Mouse (Mus musculus) midbrain, embryonic 12.5 days (tissue): ENCODE measurements at regions not wholly inside any gene's neighbourhood (a gene's known extent, or its start where the extent isn't known, plus 50 kb on each side); places are given as distances from the start of the nearest gene placed in this dataset.

ENCODE experiments used
- ATAC-seq: fragments of 200-750 bp; cut with Nextera tagmentation; 2 replicates; pipeline ENCODE4 v1.8.0; 2017; ENCODE audit warnings: low read depth, moderate TSS enrichment, moderate library complexity; ENCODE audit not compliant: low FRiP score
- H3K27ac ChIP-seq: fragments of 300-500 bp; sonication (generic); replicated peaks from 2 replicates; pipeline ENCODE4 v1.5.1; 2016; ENCODE audit warnings: mild to moderate bottlenecking
- H3K27me3 ChIP-seq: fragments of 300-500 bp; sonication (generic); 2 replicates; pipeline ENCODE4 v1.6.1; 2016; ENCODE audit warnings: mild to moderate bottlenecking
- H3K36me3 ChIP-seq: fragments of 300-500 bp; sonication (generic); 2 replicates; pipeline ENCODE4 v1.6.1; 2016
- H3K4me1 ChIP-seq: fragments of 300-500 bp; sonication (generic); 2 replicates; pipeline ENCODE4 v1.6.1; 2016
- H3K4me2 ChIP-seq: fragments of 300-500 bp; sonication (generic); replicated peaks from 2 replicates; pipeline ENCODE4 v1.6.1; 2016; ENCODE audit warnings: mild to moderate bottlenecking, moderate library complexity
- H3K4me3 ChIP-seq: fragments of 300-500 bp; sonication (generic); 2 replicates; pipeline ENCODE4 v1.5.1; 2016; ENCODE audit warnings: mild to moderate bottlenecking
- H3K9ac ChIP-seq: fragments of 300-500 bp; sonication (generic); replicated peaks from 2 replicates; pipeline ENCODE4 v1.6.1; 2016; ENCODE audit warnings: mild to moderate bottlenecking, moderate library complexity
- H3K9me3 ChIP-seq: fragments of 300-500 bp; sonication (generic); 2 replicates; pipeline ENCODE4 v1.6.1; 2016; ENCODE audit warnings: mild to moderate bottlenecking
- WGBS: fragments of 180-500 bp; shearing (Covaris S2); methylation state at CpG from one replicate; pipeline ENCODE4 v1.1.7; 2016; 5-methylcytosine and 5-hydroxymethylcytosine counted together

DNA sequence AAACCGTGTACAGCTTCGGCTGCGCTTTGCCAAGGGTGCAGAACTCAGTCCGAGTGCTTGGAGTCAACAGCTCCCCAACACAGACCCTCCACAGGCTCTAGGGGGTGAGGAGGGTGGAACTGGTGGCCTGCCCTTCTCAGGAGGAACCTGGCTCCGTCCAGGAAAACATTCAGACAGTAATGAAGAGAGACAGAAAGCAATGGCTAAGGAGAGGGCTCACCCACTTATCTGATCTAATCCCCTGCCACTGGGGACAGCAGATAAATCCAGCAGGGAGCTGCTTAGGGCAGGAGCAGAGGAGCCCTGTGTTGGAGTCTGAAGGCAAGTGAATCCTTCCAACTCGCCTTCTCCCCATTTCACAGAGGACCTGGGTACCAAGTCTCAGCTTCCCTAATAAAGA, 292.3 kb upstream of the Mki67 start:
- Histone ChIP-seq H3K36me3 (no peaks in the 10 kb centered on the region), H3K4me2 (peak overlapping the region; percentile 25; the same call in 1 of the 2 replicates), H3K4me1 (peaks cover 10% of the 10 kb centered on the region), H3K9ac (no peak overlapping the region), H3K27me3 (peaks cover 11% of the 10 kb centered on the region), H3K9me3 (no peaks in the 10 kb centered on the region), H3K4me3 (no peak overlapping the region), H3K27ac (no peak overlapping the region)
- 48% methylated on average over 6 of the region's 6 CpGs for WGBS
- no peak for ATAC-seq

- Histone ChIP-seq H3K27ac (no peak overlapping the region), H3K4me1 (peaks cover 10% of the 10 kb centered on the region), H3K9ac (no peak overlapping the region), H3K4me3 (no peak overlapping the region), H3K27me3 (peaks cover 11% of the 10 kb centered on the region), H3K36me3 (no peaks in the 10 kb centered on the region), H3K9me3 (no peaks in the 10 kb centered on the region), H3K4me2 (no peak overlapping the region)
- no peak for ATAC-seq
- WGBS = 70% methylated on average over 7 of the region's 7 CpGs
These were observed 293.9 kb upstream of the Mki67 start for GRCm38 (mm10) chr7:136010013-136010412.

DNA sequence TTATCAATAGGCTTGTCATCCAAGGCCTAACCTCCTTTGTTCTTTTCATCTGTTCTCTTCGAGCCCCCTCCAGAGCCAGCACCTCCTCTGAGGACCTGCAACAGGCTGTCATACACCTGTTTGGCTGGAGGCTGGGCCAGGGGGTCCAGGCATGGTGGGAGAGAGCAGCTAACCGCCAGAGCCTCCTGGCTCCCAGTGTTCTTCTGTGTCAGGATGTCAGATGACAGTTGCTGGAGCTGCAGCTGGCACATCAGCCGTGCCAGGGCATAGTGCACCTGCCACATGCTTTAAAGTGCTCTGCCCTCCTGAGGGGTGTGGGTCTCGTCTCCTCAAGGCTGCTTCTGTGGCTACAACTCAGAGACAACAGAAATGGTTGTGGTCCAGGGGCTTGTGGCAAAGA, 298.5 kb upstream of the Mki67 start:
- Histone ChIP-seq H3K9me3 (no peaks in the 10 kb centered on the region), H3K4me3 (no peak overlapping the region), H3K36me3 (no peaks in the 10 kb centered on the region), H3K27ac (no peak overlapping the region), H3K4me2 (no peak overlapping the region), H3K4me1 (no peaks in the 10 kb centered on the region), H3K9ac (no peak overlapping the region), H3K27me3 (no peaks in the 10 kb centered on the region)
- ATAC-seq = no peak
- 74% methylated on average over 4 of the region's 4 CpGs for WGBS

GRCm38 (mm10) chr7:136016918-136017317, 300.8 kb upstream of the Mki67 start:
- no peak overlapping the region for H3K27ac ChIP-seq
- no peaks in the 10 kb centered on the region for H3K9me3 ChIP-seq
- no peaks in the 10 kb centered on the region for H3K36me3 ChIP-seq
- H3K4me2 ChIP-seq = no peak overlapping the region
- no peak overlapping the region for H3K4me3 ChIP-seq
- ATAC-seq = no peak
- 83% methylated on average over 8 of the region's 8 CpGs for WGBS
- H3K4me1 ChIP-seq = no peaks in the 10 kb centered on the region
- no peaks in the 10 kb centered on the region; the same call in 1 of the 2 replicates for H3K27me3 ChIP-seq
- H3K9ac ChIP-seq = no peak overlapping the region

GRCm38 (mm10) chr7:136020577-136020976, 304.4 kb upstream of the Mki67 start:
- Histone ChIP-seq H3K27ac (no peak overlapping the region), H3K4me2 (no peak overlapping the region), H3K4me3 (no peak overlapping the region), H3K27me3 (no peaks in the 10 kb centered on the region; the same call in 1 of the 2 replicates), H3K9ac (no peak overlapping the region), H3K36me3 (no peaks in the 10 kb centered on the region), H3K4me1 (no peaks in the 10 kb centered on the region), H3K9me3 (no peaks in the 10 kb centered on the region)
- WGBS = 77% methylated on average over 7 of the region's 7 CpGs
- no peak for ATAC-seq

DNA sequence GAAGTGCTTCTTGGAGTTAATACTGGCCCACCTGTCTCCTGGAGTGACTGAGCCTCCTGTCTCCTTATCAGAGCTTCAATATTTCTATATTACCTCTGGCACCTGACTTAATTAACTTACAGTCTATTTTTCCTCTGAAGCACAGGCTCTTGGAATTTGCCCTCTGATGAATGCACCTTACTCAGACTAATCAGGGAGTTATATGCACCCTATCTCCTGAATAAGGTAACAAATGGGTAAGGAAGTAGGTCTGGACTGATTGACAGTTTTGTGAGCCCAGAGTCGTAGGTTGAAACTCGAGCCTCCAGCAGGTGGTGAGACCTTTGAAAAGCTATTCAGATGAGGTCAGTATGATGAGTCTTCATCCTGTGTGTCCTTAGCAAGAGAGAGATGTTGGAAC, 304.9 kb upstream of the Mki67 start:
- 71% methylated on average over 2 of the region's 2 CpGs for WGBS
- H3K4me2 ChIP-seq = no peak overlapping the region

DNA sequence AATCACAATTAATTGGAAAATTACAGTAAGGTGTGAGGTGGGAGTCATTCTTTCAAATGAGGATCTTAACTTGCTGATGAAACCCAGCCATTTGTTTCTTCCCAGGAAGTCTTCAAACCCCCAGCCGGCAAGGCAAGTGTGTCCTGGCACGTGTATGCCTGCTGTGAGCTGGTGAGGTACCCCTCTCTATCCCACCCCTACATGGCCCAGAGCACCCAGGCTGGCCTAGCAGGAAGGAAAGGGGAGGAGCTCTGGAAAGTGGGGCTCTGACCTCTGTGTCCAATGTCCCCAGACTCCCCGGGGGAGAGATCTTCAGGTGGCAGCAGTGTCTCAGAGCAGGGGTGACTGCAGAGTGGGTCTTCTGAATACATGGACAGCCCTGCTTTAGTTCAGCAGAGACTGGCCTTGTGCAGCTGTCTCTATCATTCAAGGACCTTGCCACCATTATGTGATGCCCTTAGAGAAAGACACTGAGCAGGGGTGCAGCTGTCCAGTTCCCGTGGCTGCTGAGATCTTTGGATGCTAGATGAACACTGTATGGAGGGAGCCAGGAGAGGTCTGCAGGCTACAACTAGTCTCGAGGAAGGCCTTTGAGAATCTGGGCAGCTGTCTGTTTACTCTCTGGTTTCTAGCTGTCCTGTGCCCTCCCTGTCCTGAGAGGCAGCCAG, 306.8 kb upstream of the Mki67 start:
- no peaks in the 10 kb centered on the region for H3K36me3 ChIP-seq
- H3K9ac ChIP-seq = no peak overlapping the region
- H3K9me3 ChIP-seq = no peaks in the 10 kb centered on the region
- ATAC-seq = no peak
- H3K27me3 ChIP-seq = no peaks in the 10 kb centered on the region; the same call in 1 of the 2 replicates
- WGBS = 83% methylated on average over 5 of the region's 5 CpGs
- no peak overlapping the region for H3K27ac ChIP-seq
- no peaks in the 10 kb centered on the region for H3K4me1 ChIP-seq
- no peak overlapping the region for H3K4me3 ChIP-seq
- no peak overlapping the region for H3K4me2 ChIP-seq

More for the DNA sequence above, 304.9 kb upstream of the Mki67 start:
- H3K9ac ChIP-seq = no peak overlapping the region
- H3K4me3 ChIP-seq = no peak overlapping the region
- H3K27ac ChIP-seq = no peak overlapping the region
- no peaks in the 10 kb centered on the region for H3K4me1 ChIP-seq
- ATAC-seq = no peak
- no peaks in the 10 kb centered on the region for H3K36me3 ChIP-seq
- no peaks in the 10 kb centered on the region for H3K9me3 ChIP-seq
- no peaks in the 10 kb centered on the region; the same call in 1 of the 2 replicates for H3K27me3 ChIP-seq

DNA sequence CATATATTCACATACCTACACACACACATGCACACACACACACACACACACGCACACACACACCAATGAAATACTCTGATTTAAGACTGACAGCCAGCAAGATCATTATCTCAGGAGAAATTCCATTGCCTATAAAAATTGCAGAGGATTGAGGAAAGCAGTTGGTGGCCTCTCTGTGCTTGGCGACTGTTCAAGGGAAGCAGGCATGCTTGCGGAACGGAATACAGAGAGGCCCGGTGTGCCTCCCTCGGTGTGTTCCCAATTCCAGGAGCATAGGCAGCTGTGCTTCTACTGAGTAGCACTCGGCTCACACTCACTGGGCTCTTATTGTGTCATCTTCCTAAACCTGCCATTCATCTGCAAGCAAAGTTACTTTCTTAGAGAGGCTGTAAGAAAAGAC, 310.3 kb upstream of the Mki67 start:
- no peak overlapping the region for H3K27ac ChIP-seq

DNA sequence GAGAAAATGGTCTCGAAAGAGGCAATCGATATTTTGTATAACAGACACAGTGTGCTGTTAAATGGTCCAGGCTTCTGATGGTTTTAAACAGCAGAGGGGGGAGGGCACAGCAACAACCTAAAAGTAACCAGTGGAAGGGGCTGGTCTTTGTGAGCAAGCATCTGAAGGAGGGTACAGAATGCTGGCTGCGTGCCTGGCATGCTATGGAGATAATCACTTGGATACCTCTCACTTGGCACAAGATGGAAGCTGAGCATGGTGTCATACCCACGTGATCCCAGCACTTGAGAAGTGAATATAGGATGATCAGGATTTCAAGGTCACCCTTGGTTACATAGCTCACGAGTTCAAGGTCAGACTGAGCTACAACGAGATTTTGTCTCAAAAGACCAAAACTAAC, 315.9 kb upstream of the Mki67 start:
- no peaks in the 10 kb centered on the region for H3K36me3 ChIP-seq
- ATAC-seq = no peak
- no peaks in the 10 kb centered on the region for H3K9me3 ChIP-seq
- no peak overlapping the region for H3K4me3 ChIP-seq
- H3K27me3 ChIP-seq = no peaks in the 10 kb centered on the region
- no peak overlapping the region for H3K4me2 ChIP-seq
- 89% methylated on average over 6 of the region's 6 CpGs for WGBS
- H3K9ac ChIP-seq = no peak overlapping the region
- no peak overlapping the region for H3K27ac ChIP-seq
- H3K4me1 ChIP-seq = no peaks in the 10 kb centered on the region

More for the DNA sequence above, 310.3 kb upstream of the Mki67 start:
- ATAC-seq = no peak
- no peak overlapping the region for H3K4me2 ChIP-seq
- no peaks in the 10 kb centered on the region for H3K36me3 ChIP-seq
- H3K4me3 ChIP-seq = no peak overlapping the region
- H3K9ac ChIP-seq = no peak overlapping the region
- H3K27me3 ChIP-seq = no peaks in the 10 kb centered on the region
- no peaks in the 10 kb centered on the region for H3K9me3 ChIP-seq
- no peaks in the 10 kb centered on the region for H3K4me1 ChIP-seq
- 69% methylated on average over 7 of the region's 7 CpGs for WGBS

- Histone ChIP-seq H3K27me3 (no peaks in the 10 kb centered on the region), H3K9me3 (no peaks in the 10 kb centered on the region), H3K4me1 (no peaks in the 10 kb centered on the region), H3K36me3 (no peaks in the 10 kb centered on the region), H3K9ac (no peak overlapping the region), H3K4me2 (no peak overlapping the region), H3K27ac (no peak overlapping the region), H3K4me3 (no peak overlapping the region)
- no peak for ATAC-seq
- WGBS = 89% methylated on average over 5 of the region's 5 CpGs
These were observed 317.4 kb upstream of the Mki67 start for GRCm38 (mm10) chr7:136033536-136033935.

- Histone ChIP-seq H3K4me2 (no peak overlapping the region), H3K9ac (no peak overlapping the region), H3K27ac (no peak overlapping the region), H3K4me3 (no peak overlapping the region), H3K36me3 (no peaks in the 10 kb centered on the region), H3K4me1 (no peaks in the 10 kb centered on the region), H3K27me3 (peaks cover 4% of the 10 kb centered on the region), H3K9me3 (no peaks in the 10 kb centered on the region)
- 85% methylated on average over 7 of the region's 7 CpGs for whole genome bisulfite sequencing
- ATAC-seq = no peak
These were observed 319.6 kb upstream of the Mki67 start for GRCm38 (mm10) chr7:136035735-136036134.

DNA sequence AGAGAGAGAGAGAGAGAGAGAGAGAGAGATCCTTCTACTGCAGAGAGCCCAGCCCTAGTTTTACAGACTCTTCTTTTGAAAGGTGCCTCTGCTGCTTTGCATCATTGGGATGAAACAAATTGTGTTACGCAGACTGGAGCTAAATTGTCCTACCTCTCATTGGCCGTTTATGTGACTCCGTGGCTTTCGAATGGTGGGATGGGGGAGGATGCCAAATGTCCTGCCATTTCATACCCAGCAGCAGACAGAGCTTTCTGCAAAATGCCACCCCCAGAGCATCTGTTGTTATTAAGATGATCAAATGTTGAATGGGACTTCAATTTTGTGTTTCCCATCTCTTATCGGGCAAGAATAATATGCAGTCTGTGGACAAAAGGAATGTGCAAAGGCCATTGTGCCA, 321.9 kb upstream of the Mki67 start:
- H3K36me3 ChIP-seq = no peaks in the 10 kb centered on the region
- WGBS = 82% methylated on average over 5 of the region's 5 CpGs
- no peak for ATAC-seq
- H3K9me3 ChIP-seq = no peaks in the 10 kb centered on the region
- H3K27ac ChIP-seq = no peak overlapping the region
- no peak overlapping the region for H3K4me3 ChIP-seq
- peaks cover 4% of the 10 kb centered on the region for H3K27me3 ChIP-seq
- no peak overlapping the region for H3K4me2 ChIP-seq
- 0 out of 2 replicates have a peak, but pooled peaks cover 3% of the 10 kb centered on the region for H3K4me1 ChIP-seq
- H3K9ac ChIP-seq = no peak overlapping the region

DNA sequence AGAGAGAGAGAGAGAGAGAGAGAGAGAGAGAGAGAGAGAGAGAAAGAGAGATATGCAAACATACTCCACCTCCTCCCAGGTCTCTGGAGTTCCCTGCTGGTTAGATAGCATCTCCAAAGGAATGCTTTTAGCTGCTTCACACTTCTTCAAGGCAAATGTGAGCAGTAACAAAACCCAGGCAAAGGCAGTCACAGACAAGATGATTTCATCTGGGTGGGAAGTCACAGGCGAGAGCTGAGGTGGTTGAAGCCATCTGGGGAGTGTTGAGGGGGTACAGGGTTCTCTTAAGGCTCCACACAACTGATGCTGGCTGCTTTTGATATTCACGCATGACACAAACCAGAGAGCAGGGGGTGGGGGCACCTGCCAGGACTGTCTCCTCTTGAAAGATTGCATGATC, 322.7 kb upstream of the Mki67 start:
- ATAC-seq = no peak
- H3K4me1 ChIP-seq = 0 out of 2 replicates have a peak, but pooled peaks cover 3% of the 10 kb centered on the region
- no peak overlapping the region for H3K4me2 ChIP-seq
- H3K36me3 ChIP-seq = no peaks in the 10 kb centered on the region
- H3K27ac ChIP-seq = no peak overlapping the region
- no peak overlapping the region for H3K9ac ChIP-seq
- WGBS = 68% methylated on average over 2 of the region's 2 CpGs
- no peaks in the 10 kb centered on the region for H3K9me3 ChIP-seq
- peaks cover 4% of the 10 kb centered on the region for H3K27me3 ChIP-seq
- H3K4me3 ChIP-seq = no peak overlapping the region
